Mouse (Mus musculus): ENCODE measurements at regions not wholly inside any gene's neighbourhood (a gene's known extent, or its start where the extent isn't known, plus 50 kb on each side); places are given as distances from the start of the nearest gene placed in this dataset.

DNA sequence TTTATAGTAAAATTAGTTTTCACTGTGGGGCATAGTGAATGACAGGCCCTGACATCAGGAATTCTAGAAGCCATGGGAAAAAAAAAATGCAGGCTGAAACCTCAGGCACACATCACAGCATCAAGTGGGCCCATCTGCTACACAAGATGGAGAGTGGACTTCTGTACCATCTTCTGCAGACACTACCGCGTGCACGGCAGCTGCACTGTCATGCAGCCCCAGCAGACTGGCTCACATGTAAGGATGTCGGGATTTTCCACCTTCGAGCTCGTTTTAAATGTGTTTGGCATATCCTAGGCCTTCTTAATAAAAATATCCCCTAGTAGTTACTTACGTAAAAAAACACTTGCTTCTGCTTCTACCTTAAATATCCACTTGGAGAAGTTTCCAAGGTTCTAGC, 186.5 kb upstream of the Mkln1 start:
- TF ChIP-seq POLR2A (IDR thresholded peaks at IDR 0.05; ENCODE audit: extremely low read depth, insufficient read depth, low read length): no peak
- no peak for TF ChIP-seq CTCF (IDR thresholded peaks at IDR 0.05; ENCODE audit: extremely low read depth, insufficient read depth, low read length)

All from cortical plate, adult 2 months (tissue).